Mouse (Mus musculus) hindbrain, embryonic 11.5 days (tissue): ENCODE measurements around the gene Ugt1a6b. TPM values are rescaled to one million over a fixed set of nuclear protein-coding genes. Genes with fewer than 3 reads are reported as not detected.

Experiments used
- ATAC-seq: fragments of 200-750 bp; cut with Nextera tagmentation; 2 replicates; pipeline ENCODE4 v1.8.0; 2017; ENCODE audit warnings: mild to moderate bottlenecking, moderate TSS enrichment, moderate library complexity; ENCODE audit not compliant: low FRiP score
- DNase-seq: peaks from one replicate; pipeline ENCODE4 v3.0.0-alpha.2; 2015; ENCODE audit warnings: low spot score
- H3K27ac ChIP-seq: fragments of 300-500 bp; sonication (generic); 2 replicates; pipeline ENCODE4 v1.5.1; 2014; ENCODE audit warnings: mild to moderate bottlenecking, low read depth, low read length
- H3K27me3 ChIP-seq: fragments of 300-500 bp; sonication (generic); 2 replicates; pipeline ENCODE4 v1.6.1; 2014; ENCODE audit warnings: mild to moderate bottlenecking, low read length, moderate library complexity, mixed read lengths; ENCODE audit not compliant: control insufficient read depth, insufficient read depth
- H3K36me3 ChIP-seq: fragments of 300-500 bp; sonication (generic); 2 replicates; pipeline ENCODE4 v1.6.1; 2014; ENCODE audit warnings: mild to moderate bottlenecking, low read length, moderate library complexity, mixed read lengths; ENCODE audit not compliant: control insufficient read depth, insufficient read depth
- H3K4me1 ChIP-seq: fragments of 300-500 bp; sonication (generic); replicated peaks from 2 replicates; pipeline ENCODE4 v1.6.1; 2014; ENCODE audit warnings: low read length, mixed read lengths; ENCODE audit not compliant: control insufficient read depth, insufficient read depth
- H3K4me2 ChIP-seq: fragments of 300-500 bp; sonication (generic); replicated peaks from 2 replicates; pipeline ENCODE4 v1.6.1; 2014; ENCODE audit warnings: mild to moderate bottlenecking, low read depth, low read length
- H3K4me3 ChIP-seq: fragments of 300-500 bp; sonication (generic); 2 replicates; pipeline ENCODE4 v1.5.1; 2014; ENCODE audit warnings: low read depth, low read length
- H3K9ac ChIP-seq: fragments of 300-500 bp; sonication (generic); 2 replicates; pipeline ENCODE4 v1.6.1; 2014; ENCODE audit warnings: low read depth, low read length
- H3K9me3 ChIP-seq: fragments of 300-500 bp; sonication (generic); 2 replicates; pipeline ENCODE4 v1.6.1; 2016; ENCODE audit warnings: low read length; ENCODE audit not compliant: control insufficient read depth
- WGBS: fragments of 180-500 bp; shearing (Covaris S2); extraction: QIAGEN DNeasy Blood & Tissue Kit; methylation state at CpG from one replicate; pipeline ENCODE4 v1.1.7; 2014; 5-methylcytosine and 5-hydroxymethylcytosine counted together
- polyA plus RNA-seq: library from polyadenylated mRNA; unstranded; fragments of >200 nt; fragmentation: Nextera tagmentation; extraction: Ambion mirVana; gene quantifications from 2 replicates; pipeline ENCODE4 v1.2.1, GENCODE M21; 2014

The Ugt1a6b gene
- polyA plus RNA-seq, 1 experiment from 2014 or later = 0.17 TPM

GRCm38 (mm10) chr1:88213766-88214461, 110.9 kb downstream of the Ugt1a6b start:
- peak; percentile 6 for DNase-seq
- Histone ChIP-seq H3K4me2 (no peak overlapping the region), H3K4me1 (no peaks in the 10 kb centered on the region), H3K27ac (no peak overlapping the region), H3K4me3 (no peak overlapping the region), H3K9me3 (peaks cover 60% of the 10 kb centered on the region), H3K9ac (no peak overlapping the region), H3K27me3 (no peaks in the 10 kb centered on the region), H3K36me3 (no peaks in the 10 kb centered on the region)
- WGBS = 84% methylated on average over 2 of the region's 2 CpGs
- peak; percentile 14; the same call in 1 of the 2 replicates for ATAC-seq

GRCm38 (mm10) chr1:88214462-88214952, 111.5 kb downstream of the Ugt1a6b start:
- H3K4me1 ChIP-seq = no peaks in the 10 kb centered on the region
- H3K4me3 ChIP-seq = no peak overlapping the region
- ATAC-seq (no peak), DNase-seq (peak; percentile 2)
- WGBS = 79% methylated on average over 2 of the region's 2 CpGs
- H3K9ac ChIP-seq = no peak overlapping the region
- no peaks in the 10 kb centered on the region for H3K36me3 ChIP-seq
- peaks cover 60% of the 10 kb centered on the region for H3K9me3 ChIP-seq
- no peaks in the 10 kb centered on the region for H3K27me3 ChIP-seq
- H3K4me2 ChIP-seq = no peak overlapping the region
- no peak overlapping the region for H3K27ac ChIP-seq

- Histone ChIP-seq H3K4me1 (no peaks in the 10 kb centered on the region), H3K27me3 (no peaks in the 10 kb centered on the region), H3K9ac (no peak overlapping the region), H3K27ac (no peak overlapping the region), H3K4me3 (no peak overlapping the region), H3K9me3 (peaks cover 60% of the 10 kb centered on the region), H3K4me2 (no peak overlapping the region), H3K36me3 (no peaks in the 10 kb centered on the region)
- WGBS = 71% methylated on average over 10 of the region's 10 CpGs
- DNase-seq (peak; percentile 7), ATAC-seq (0 out of 2 replicates have a peak, but pooled peaks have one; percentile 0)
These were observed 112.7 kb downstream of the Ugt1a6b start for GRCm38 (mm10) chr1:88215466-88216380.

GRCm38 (mm10) chr1:88216551-88216950, 113.5 kb downstream of the Ugt1a6b start:
- no peaks in the 10 kb centered on the region for H3K27me3 ChIP-seq
- H3K9ac ChIP-seq = no peak overlapping the region
- H3K27ac ChIP-seq = no peak overlapping the region
- H3K4me3 ChIP-seq = no peak overlapping the region
- no peaks in the 10 kb centered on the region for H3K36me3 ChIP-seq
- 56% methylated on average over 2 of the region's 2 CpGs for WGBS
- H3K4me2 ChIP-seq = no peak overlapping the region
- no peak for ATAC-seq
- H3K9me3 ChIP-seq = peaks cover 57% of the 10 kb centered on the region
- no peaks in the 10 kb centered on the region for H3K4me1 ChIP-seq
- peak; percentile 2 for DNase-seq

- 67% methylated on average over 2 of the region's 2 CpGs for WGBS
- no peaks in the 10 kb centered on the region for H3K4me1 ChIP-seq
- ATAC-seq (no peak), DNase-seq (peak; percentile 2)
- H3K27ac ChIP-seq = no peak overlapping the region
- H3K4me3 ChIP-seq = no peak overlapping the region
- no peak overlapping the region for H3K9ac ChIP-seq
- H3K36me3 ChIP-seq = no peaks in the 10 kb centered on the region
- no peak overlapping the region for H3K4me2 ChIP-seq
- no peaks in the 10 kb centered on the region for H3K27me3 ChIP-seq
- H3K9me3 ChIP-seq = peaks cover 53% of the 10 kb centered on the region
These were observed 114.1 kb downstream of the Ugt1a6b start for GRCm38 (mm10) chr1:88217144-88217543.

DNA sequence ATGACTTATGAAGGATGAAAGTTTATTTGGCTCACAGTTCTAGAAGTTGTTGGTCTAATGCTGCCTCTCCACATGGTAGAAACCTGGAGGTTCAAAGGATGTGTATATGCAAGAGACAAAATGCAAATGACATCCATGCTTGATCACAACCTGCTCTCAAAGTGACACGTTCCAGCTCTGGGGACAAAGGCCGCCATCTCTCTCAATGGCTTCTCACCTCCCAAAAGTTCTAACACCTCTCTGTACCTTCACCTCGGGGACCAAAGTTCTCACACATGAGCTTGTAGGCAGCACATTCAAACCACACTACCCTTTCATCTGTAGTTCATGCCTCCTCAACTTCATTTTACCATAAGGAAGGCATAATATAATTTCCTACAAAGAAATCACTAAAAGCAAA, 114.5 kb downstream of the Ugt1a6b start:
- no peak overlapping the region for H3K4me3 ChIP-seq
- no peak overlapping the region for H3K9ac ChIP-seq
- DNase-seq (peak; percentile 4), ATAC-seq (no peak)
- peaks cover 50% of the 10 kb centered on the region for H3K9me3 ChIP-seq
- no peaks in the 10 kb centered on the region for H3K4me1 ChIP-seq
- H3K27me3 ChIP-seq = no peaks in the 10 kb centered on the region
- H3K36me3 ChIP-seq = no peaks in the 10 kb centered on the region
- WGBS = 46% methylated on average over 3 of the region's 3 CpGs
- no peak overlapping the region for H3K27ac ChIP-seq
- no peak overlapping the region for H3K4me2 ChIP-seq

DNA sequence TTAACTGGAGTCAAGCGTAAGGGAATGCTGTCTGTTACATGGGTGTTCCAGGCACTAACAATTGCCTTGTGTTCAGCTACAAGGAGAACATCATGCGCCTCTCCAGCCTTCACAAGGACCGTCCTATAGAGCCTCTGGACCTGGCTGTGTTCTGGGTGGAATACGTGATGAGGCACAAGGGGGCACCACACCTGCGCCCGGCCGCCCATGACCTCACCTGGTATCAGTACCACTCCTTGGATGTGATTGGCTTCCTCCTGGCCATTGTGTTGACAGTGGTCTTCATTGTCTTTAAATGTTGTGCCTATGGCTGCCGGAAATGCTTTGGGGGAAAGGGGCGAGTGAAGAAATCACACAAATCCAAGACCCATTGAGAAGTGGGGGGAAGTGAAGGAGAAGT, 115.0 kb downstream of the Ugt1a6b start:
- no peak overlapping the region for H3K4me3 ChIP-seq
- no peaks in the 10 kb centered on the region for H3K4me1 ChIP-seq
- H3K9ac ChIP-seq = no peak overlapping the region
- WGBS = 75% methylated on average over 9 of the region's 9 CpGs
- H3K27me3 ChIP-seq = no peaks in the 10 kb centered on the region
- ATAC-seq (no peak), DNase-seq (peak; percentile 4)
- no peaks in the 10 kb centered on the region for H3K36me3 ChIP-seq
- H3K27ac ChIP-seq = no peak overlapping the region
- H3K4me2 ChIP-seq = no peak overlapping the region
- peaks cover 45% of the 10 kb centered on the region for H3K9me3 ChIP-seq

DNA sequence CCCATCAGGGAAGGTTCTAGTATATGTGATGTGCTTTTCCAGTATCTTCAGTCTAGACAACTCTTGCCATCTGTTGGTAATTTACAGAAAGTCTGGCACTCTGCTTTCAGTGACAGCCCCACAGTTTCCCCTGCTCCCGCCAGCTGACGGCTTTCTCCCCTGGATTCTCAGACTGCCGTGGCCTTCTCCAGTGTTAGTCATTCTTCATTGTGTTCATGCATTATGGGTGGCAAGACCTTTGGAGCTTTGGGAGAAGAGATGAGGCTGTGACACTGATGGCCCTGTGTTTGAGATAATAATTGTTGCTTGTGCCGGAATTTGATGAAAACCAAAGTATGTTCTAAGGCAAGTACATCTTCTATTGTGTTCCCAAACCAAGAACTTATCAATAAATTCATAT, 115.5 kb downstream of the Ugt1a6b start:
- Histone ChIP-seq H3K9me3 (peaks cover 40% of the 10 kb centered on the region), H3K27me3 (no peaks in the 10 kb centered on the region), H3K27ac (no peak overlapping the region), H3K4me2 (no peak overlapping the region), H3K9ac (no peak overlapping the region), H3K36me3 (no peaks in the 10 kb centered on the region), H3K4me1 (no peaks in the 10 kb centered on the region), H3K4me3 (no peak overlapping the region)
- 51% methylated on average over 4 of the region's 4 CpGs for WGBS
- ATAC-seq = no peak
- peak; percentile 1 for DNase-seq
